Mouse (Mus musculus): Measurements from ENCODE around the gene Tceanc. TPM values are rescaled to one million over a fixed set of nuclear protein-coding genes. Genes with fewer than 3 reads are reported as not detected.

Gene Tceanc
- 6.5 TPM for polyA plus RNA-seq (2014; fragmentation: Illumina TruSeq; extraction: RNeasy Lipid Tissue Mini Kit (QIAGEN cat#74804); ENCODE audit: low read depth, low replicate concordance)

GRCm38 (mm10) chrX:166518345-166518744 lies at the start of gene Tceanc:
Gene Tceanc, minus strand, starts transcription at chrX:166518567.

DNA sequence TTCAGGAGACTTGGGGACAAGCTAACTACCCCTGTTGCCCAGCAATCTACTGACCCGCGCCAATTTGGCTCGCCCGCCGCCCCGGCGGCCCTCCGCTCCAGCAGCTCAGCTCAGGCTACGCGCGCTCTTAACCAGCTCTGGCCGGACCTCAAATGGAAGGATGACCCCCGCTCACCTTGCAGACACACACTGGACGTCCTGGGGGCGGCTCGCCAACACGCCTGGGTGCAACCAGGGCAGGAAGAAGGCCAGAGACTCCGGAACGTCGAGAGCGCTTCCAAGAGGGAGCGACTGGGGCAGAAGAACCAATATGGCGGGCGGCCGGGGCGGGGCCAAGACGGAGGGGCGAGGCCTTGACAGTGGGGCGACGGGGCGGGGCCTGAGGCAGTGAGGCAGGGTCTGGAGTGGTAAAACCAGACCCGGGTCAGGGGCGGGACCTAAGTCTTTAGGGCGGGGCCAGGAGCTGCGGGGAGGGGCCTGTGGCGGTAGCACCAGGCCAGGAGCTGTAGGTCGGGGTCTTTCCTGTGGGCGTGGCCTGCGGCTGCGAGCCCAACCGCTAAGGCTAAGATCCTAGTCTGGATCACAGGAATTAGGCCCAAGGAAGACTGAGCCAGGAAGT lies 38.9 kb downstream of the Tceanc start, which contains the start of gene Rab9:
TSS of gene Rab9 (minus strand) at position 503 of the 619 bp plus-strand sequence.

Other genes starting within 250 kb of the Tceanc start
- gene Trappc2, start 78.0 kb downstream of the Tceanc start, polyA plus RNA-seq (2014; fragmentation: Illumina TruSeq; extraction: RNeasy Lipid Tissue Mini Kit (QIAGEN cat#74804); ENCODE audit: low read depth, low replicate concordance): 118 TPM
- 17.4 TPM for gene Ofd1, start 77.9 kb downstream of the Tceanc start, polyA plus RNA-seq (2014; fragmentation: Illumina TruSeq; extraction: RNeasy Lipid Tissue Mini Kit (QIAGEN cat#74804); ENCODE audit: low read depth, low replicate concordance)
- 169 TPM for gene Rab9, start 38.7 kb downstream of the Tceanc start, polyA plus RNA-seq (2014; fragmentation: Illumina TruSeq; extraction: RNeasy Lipid Tissue Mini Kit (QIAGEN cat#74804); ENCODE audit: low read depth, low replicate concordance)
- 25.0 TPM for gene Egfl6, start 67.2 kb upstream of the Tceanc start, polyA plus RNA-seq (2014; fragmentation: Illumina TruSeq; extraction: RNeasy Lipid Tissue Mini Kit (QIAGEN cat#74804); ENCODE audit: low read depth, low replicate concordance)